Mouse (Mus musculus) E14TG2a.4 (cell line): ENCODE measurements around the gene Dpp6.

Source experiments
- CTCF ChIP-seq: conservative IDR thresholded peaks from 2 replicates; pipeline ENCODE4 v1.5.1; 2014; ENCODE audit warnings: low read length
- NANOG ChIP-seq: IDR thresholded peaks from 2 replicates; pipeline ENCODE4 v1.6.1; 2014; ENCODE audit warnings: borderline replicate concordance, low read length, mixed read lengths

- TF ChIP-seq NANOG, result no peak
- TF ChIP-seq CTCF, result no peak
Observed at GRCm38 (mm10) chr5:27310217-27310616, 493.2 kb downstream of the Dpp6 start.
